Mouse (Mus musculus) right cerebral cortex, postnatal 10 days (tissue): ENCODE measurements around the gene 1110008P14Rik.

Experiments used
- DNase-seq, 2 experiments: peaks; one replicate each; pipeline ENCODE4 v3.0.0; 2021; ENCODE audit warnings: low spot score in 2 of 2

Gene 1110008P14Rik

DNA sequence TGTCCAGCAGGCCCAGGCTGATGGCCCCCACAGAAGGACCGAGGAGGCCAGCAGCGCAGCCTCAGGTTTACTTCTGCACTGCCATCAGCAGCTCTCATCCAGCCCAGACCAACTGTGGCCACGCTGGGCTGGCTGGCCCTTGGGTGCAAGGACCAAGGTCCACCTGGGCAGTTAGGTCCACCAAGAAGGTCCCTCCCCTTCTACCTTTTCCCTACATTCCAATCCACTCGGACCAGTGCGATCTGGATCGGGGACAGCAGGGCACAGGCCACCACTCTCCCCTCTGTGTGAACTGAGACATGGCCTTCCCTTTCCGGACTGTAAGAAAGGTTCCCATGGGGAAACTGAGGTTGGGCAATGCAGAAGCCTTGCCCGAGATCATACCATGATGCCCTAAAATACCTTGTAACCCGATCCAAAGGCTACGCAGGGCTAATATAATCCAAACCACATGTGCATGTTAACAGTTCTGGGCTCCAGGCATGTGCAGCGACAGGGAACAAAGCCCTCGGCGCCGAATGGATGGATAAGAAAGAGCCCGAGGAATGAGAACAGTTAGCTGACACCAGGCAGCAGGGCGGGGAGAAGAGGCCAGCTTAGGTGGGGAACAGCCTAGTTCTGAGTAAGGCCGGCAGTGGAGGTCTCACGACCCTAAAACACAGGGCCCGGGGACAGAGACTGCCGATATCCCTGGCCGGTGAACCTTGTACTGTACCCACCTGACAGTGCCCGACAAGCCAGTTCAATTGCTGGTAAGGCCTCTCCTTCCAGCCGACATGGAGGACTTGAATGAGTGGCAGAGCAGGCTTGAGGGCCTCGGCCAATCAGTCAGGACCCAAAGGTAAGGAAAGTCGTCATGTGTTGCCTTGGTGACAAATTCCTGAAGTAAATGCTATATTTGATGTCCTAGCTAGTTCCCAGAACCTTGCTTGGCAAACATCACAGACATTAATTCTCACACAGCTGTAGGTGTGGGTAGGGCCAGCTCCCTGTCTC, 27.0 kb upstream of the 1110008P14Rik start:
- DNase-seq = no peak

DNA sequence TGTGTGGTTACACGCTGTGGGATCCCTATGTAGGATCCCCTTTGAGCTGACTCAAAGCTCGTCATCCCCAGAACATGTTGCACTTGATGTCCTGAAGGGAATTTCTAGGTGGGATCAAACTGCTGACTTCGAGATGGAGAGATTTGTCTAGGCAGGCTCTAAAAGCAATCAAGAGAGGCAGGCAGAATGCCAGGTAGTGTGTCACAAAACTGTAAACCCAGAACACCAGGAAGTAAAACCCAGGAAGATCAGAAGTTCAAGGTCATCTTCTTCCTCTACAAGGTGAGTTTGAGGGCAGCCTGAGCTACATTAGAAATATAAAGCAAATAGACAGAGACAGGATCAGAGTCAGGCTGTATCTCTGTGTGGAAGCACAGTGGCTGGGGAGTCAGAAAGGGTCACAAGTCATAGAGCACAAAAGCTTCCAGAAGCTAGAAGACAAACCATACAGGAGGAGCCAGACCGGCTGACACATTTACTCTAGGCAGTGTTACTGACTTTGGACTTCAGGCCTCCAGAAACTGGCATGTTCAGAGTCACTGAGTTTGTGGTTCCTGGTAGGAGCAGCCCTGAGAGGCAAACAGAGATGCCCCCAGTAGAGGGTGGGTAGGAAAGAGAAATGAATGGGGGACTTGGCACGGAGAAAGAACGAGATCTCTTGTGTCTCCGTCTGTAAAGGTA, 25.5 kb upstream of the 1110008P14Rik start:
- no peak for DNase-seq

DNA sequence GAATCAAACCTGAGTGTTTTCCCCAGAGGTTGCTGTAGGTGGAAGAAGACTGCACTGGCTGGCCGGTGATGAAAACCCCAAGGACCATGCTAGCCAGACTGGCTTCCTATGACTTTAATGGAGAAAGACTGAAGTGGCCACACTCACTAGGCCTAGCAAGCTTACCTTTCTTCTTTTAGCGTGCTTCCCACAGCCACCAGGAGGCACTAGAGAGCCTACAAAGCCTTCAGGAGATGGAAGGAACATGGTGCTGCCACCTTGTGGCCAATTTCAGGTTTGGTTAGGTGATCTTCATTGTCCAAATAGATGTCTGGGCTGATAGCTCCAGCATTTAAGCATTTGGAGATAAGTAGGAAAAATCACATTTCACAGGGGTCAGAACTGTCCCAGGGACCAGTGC, 22.9 kb upstream of the 1110008P14Rik start:
- DNase-seq = peak; percentile 94 to 97

DNA sequence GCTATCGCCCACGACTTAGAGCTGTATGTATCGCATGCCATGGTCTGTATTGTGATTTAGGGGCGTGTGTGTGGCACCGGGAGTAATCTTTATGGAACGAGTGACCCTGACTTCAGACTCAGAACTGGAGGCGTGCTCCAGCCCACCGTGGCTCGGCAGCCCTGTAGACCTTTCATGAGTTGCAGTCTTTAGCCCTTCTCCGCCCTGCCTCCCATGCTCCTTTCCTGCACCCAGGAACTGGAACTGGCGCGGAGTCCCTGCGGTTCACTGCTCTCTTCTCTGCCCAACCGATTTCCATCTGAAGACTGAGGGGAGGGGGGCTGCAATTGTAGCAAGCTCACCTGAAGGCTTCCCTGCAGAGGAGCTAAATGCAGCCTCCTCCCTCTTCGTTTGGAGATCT, 15.0 kb upstream of the 1110008P14Rik start:
- no peak for DNase-seq

DNA sequence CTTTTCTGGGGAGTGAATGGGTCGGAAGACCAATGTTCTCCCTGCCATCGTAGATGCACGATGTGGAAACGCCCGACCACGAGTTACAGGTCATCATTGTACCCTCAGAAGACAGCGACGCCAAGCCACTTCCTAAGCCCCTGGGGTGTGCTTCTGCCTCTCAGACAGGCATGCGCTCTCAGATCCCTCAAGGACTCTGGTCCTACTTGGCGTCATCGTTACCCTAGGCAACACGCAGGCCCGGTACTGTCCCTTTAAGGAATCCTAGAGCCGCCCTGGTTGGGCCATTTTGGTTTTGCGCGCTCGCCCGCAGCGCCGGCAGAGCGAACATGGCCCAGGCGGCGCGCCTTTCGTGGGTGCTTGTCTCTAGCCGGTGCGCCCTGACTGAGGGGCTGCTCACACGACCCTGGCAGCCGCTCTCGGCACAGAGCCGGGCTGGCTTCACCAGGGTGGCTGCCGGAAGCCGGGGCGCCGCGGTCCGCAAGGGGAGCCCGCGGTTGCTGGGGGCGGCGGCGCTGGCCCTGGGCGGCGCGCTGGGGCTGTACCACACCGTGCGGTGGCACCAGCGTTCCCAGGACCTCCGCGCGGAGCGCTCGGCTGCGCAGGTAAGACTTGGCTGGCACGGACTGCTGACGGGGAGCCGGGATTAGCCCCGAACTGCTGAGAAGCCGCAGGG, 14.3 kb upstream of the 1110008P14Rik start:
- DNase-seq = peak; percentile 95 to 98

DNA sequence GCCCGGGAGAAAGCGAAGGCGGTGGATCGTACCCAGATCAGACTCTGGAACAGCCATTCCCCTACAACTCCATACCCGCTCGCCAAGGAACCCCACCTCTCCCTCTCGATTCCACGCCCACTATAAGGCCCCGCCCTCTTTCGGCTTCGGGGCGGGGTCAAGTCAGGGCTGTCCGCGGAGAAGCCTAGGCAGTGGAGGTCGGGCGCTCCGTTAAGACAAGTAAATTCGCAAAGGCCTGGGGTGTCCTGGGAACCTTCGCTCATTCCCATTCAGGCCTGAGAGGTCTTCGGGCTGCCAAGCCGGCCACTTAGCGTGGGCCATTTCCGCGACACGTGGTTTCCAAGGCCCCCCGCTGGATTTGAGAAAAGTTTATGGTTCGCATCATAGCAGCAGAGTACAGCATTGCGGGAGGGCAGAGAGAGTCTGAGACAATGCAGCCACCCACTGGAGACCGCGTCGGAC, 13.8 kb upstream of the 1110008P14Rik start, which contains the start of gene Ptges2:
Gene Ptges2 (plus strand): TSS at position 413 of the 462 bp plus-strand sequence.
- peak; percentile 89 to 92 for DNase-seq

DNA sequence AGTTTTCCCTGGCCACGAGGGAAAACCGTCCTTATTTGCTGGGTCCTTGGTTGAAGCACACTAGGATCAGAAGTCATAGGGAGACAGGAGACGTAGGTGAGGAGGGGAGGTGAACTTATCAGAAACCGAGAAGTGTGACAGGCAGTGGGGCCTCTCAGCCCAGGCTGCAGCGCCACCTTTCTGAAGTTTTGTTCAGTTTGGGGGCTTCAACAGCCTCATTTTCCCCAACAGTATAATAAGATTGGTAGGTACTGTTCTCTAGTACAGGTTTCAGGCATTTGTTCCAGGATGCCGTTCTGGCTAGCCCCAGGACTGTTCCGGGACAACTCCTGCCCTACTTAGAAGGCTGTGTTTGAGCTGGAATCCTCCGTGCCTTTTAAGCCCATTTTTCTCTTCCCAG, 13.2 kb upstream of the 1110008P14Rik start:
- peak in 1 of 2 experiments; percentile 63 for DNase-seq

DNA sequence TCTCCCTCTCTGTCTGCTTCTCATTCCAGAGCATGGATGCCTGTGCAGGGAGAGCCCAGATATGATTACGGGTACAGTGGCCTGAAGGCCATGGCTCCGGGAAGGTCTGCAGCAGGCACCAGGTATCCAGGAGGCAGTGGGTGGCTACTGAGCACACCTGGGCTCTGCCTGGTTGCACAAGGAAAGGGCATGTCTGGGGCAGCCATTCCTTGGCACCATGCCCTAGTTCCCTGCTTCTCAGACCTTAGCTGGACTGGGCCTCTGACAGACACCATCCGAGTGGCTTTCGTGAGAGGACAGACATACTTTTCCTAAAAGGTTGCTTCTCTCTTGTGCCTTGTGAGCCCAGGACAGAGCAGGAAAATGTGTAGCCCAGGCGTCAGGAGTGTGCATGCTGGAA, 10.3 kb upstream of the 1110008P14Rik start:
- DNase-seq = no peak

DNA sequence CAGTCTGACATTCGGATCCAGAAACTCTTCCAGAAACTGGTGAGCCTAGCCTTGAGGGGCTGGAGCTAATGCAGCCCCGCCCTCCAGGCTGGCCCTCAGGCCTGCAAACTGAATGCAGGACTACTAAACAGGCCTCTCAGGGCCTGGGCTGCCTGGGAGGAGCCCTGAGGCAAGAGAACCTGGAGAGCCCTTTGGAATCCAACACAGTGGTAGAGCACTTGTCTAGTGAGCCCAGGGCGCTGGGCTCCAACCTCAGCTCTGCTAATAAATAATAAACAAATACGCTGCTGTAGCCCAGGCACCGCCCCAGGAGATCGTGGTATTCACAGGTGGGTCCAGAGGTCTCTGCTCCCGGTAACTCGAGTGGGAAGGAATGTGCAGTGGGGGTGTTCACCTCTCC, 9.1 kb upstream of the 1110008P14Rik start:
- DNase-seq = no peak

DNA sequence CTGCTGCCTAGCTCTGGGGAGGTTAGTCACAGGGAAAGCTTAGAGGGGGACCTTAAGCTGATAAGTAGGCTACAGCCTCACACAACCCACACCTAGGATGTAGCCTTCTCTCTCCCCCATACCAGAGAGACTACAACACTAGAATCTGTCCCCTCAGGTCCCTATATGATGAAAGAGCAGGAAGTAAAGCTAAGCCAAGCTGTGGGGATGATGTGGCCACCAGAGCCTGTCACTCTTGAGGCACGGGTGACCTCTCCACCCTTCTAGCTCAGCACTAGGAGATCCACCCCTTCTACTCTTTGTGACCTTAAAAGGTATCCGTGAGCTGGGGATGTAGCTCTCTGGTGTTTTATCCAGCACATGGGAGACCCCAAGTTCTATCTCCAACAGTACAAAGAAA, 7.4 kb upstream of the 1110008P14Rik start:
- DNase-seq = no peak

DNA sequence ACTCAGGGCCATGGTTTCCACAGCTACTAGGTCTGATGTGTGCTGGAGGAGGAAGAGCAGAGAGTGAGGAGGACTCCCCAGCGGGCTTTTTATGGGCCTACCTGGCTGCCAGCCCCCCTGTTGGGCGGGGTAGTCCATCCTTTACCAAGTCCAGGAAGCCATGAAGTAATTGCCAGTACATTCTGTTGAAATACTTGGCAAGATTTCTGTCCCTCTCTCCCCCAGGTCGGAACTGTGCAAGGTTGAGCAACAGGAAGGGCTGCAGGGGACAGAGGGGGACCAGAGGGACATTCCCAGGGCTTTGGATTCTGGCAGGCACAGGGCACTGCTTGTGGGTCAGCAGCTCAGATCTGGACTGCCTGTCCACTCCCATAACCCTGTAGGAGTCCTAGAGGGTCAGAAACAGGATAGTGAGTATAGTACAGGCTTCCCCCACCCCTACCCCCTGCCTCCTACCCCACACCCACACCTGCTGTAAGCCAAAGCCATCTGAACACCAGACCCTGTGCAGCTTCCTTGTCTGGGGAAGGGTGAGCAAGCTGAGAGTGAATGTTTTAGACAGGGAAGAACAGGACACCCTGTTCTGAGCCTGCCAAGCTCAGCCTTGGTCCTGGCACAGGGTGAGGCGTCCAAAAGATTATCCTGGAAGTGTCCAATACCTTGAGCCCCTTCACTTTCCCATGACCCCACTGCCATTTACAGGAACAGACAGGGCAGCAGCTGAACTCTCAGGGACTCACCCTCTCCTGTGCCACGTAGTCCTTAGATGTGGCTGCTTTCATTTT, 6.2 kb upstream of the 1110008P14Rik start, which contains the start of gene Lcn2:
Gene Lcn2 (minus strand): TSS at position 547 of the 785 bp plus-strand sequence.
- DNase-seq = no peak

DNA sequence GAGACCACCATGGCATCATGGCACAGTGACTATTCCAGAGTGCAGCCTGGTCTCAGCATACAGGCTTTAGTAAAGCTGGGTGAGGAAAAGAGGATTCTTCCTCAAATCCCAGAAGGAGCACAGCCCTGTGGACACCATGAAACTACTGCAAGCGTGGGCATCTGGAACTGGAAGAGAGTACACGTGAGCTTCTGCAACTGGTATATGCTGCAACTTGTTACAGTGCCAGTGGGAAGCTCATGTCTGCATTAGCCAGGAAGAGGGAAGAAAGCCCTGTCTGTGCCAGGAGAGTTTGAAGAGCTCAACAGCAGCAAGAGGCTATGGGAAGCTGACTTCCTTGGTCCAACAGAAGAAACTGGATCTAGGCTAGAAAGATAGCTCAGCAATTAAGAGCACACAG, 951 bp upstream of the 1110008P14Rik start:
- no peak for DNase-seq

DNA sequence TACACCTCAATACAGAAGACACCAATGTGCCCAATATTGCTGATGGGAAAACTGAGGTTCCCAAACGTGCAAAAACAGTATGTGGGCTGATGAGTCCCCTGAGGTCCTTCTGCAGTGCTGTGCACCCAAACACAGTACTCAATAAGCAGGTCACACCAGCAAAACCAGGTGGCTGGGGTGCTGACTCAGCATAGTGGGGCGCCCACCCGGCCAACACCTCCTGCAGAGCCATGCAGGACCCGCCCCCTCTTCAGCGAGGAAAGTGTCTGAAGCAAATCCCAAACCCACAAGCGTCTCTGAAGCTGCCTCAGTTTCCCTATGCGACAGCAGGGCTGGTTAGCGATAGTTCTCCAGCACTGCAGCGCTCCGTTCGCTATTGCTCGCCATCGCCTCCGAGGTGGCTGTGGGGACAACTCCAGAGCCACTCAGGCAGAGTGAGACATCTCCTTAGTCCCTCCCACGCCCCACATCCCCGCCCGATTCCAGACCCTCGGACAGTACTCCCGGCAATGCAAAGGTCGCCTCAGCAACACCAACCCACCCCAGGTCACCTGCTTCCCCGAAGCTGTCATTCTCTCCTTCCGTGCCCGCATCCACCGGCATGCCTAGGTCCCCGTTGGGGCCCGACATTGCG, 480 bp downstream of the 1110008P14Rik start:
- peak in 1 of 2 experiments; percentile 70 for DNase-seq

DNA sequence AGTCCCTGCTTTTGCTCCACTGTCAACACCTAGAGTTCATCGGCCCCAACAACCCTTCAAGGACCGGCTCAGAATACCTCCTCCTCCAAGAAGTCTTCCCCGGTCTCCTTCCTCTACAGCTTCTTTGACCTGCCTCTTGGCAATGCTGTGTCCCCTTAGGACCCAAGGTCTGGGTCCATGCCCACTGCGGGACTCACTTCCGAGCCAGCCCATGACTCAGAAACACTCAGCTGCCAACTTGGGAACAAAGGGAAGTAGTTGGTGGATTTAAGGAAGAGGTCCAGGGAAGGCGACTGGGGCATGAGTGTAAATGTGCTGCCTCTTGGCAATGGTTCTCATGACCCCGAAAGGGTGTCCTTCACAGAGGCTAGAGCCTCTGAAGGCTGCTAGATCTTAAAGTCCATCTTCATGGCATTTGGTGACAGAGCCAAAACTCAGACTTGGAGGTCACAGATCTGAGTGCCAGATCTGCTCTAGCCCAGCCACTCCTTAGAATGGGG, 1.7 kb downstream of the 1110008P14Rik start:
- DNase-seq = no peak

DNA sequence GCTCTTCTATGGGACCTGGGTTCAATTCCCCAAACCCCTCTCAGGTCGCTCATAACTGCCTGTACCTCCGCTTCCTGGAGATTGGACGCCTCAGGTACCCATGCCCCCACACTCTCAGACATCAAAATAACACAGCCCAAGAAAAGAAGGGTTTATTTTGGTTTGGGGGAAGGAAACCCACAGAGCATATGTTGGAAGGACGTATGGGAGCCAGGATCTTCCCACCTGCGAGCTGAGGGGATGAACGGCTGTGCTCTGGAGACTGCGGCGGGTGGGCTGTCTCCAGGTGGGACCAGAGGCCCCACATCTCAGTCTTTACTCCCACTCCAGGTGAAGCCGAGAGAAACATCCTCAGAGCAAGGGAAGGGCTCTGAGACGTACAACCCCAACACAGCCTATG, 4.8 kb downstream of the 1110008P14Rik start:
- no peak for DNase-seq

DNA sequence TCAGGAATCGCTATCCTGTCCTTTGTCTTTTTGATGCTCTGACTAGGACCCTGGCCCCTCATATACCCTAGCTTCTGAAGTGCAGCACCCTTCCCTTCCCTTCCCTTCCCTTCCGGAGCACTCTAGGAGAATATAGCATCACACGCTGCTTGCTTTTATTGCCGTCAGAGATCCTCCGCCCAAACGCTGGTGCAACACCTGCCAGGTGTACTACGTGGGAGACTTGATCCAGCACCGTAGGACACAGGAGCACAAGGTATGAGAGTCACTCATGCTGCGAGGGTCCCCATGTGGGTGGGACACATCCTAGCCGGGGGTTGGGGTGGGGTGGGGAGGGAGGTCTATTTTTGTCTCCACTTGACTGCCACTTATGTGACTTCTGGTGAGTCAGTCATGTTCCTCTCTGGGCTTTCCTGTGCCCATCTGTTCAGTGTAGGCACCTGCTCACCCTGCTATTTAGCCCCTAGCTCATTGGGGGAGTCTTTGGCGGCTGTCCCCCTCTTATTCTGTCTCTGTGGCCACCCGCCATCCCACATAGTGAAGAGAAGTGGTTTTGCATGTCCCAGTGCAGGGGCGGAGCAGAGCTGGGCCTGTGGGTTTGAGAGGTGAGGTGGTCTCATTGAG, 6.3 kb downstream of the 1110008P14Rik start:
- no peak for DNase-seq

DNA sequence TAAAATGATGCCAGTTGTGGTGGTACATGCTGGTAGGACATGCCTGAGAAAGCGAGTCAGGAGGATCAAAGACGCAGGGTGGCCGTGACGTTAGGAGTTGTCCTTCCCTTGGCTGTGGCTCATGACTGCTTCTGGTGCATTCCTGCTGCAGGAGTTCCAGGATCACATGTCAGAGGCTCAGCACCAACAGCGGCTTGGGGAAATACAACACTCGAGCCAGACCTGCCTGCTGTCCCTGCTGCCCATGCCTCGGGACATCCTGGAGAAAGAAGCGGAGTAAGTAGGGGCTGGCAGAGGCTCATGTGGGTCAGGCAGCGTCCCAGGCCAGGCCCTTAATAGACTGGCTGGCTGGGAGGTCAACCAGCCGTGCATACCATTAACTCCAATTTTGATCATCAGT, 7.5 kb downstream of the 1110008P14Rik start:
- DNase-seq = no peak

DNA sequence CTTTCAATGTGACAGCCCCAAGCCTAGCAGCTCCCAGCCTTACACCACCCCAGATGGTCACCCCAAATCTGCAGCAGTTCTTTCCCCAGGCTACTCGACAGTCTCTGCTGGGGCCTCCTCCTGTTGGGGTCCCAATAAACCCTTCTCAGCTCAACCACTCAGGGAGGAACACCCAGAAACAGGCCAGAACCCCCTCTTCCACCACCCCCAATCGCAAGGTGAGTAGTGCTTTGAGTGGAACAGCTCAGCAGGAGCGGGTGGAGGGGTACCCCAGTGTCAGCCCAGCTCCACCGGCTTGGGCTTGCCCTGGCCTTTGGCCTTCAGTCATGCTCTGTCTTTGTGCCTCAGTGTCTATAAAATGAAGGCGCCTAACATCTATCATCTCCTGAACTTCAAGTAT, 14.4 kb downstream of the 1110008P14Rik start:
- no peak for DNase-seq

DNA sequence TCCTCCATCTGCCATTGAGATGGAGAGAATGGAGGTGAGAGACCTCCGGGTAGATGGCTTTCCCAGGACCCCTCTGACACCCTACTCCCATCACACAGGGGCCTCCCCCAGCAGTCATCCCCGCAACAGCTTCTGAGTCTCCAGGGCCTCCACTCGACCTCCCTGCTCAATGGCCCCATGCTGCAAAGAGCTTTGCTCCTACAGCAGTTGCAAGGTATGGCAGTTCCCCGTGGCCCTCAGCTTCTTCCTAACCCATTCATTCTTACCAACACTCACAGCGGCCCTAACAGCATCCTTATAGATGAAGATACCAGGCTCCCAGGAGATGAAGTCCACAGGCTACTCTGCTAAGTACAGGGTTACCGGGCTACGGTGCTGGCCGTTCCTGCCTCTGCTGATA, 17.6 kb downstream of the 1110008P14Rik start:
- DNase-seq = no peak
